Mouse (Mus musculus) adrenal gland, postnatal 25 days (tissue): ENCODE measurements around the gene Sh3d19. TPM values are rescaled to one million over a fixed set of nuclear protein-coding genes. Genes with fewer than 3 reads are reported as not detected.
A peak's percentile ranks its signal among the peaks of the same experiment; 100 is the strongest.

Source experiments
- DNase-seq: peaks from one replicate; pipeline ENCODE4 v3.0.0; 2021; ENCODE audit warnings: mixed read lengths
- total RNA-seq: library from RNA; stranded (reverse); gene quantifications from 2 replicates; pipeline ENCODE4 v1.2.3, GENCODE M21; 2021

Sh3d19 gene
- total RNA-seq, 1 experiment from 2014 or later = 19.9 TPM

DNA sequence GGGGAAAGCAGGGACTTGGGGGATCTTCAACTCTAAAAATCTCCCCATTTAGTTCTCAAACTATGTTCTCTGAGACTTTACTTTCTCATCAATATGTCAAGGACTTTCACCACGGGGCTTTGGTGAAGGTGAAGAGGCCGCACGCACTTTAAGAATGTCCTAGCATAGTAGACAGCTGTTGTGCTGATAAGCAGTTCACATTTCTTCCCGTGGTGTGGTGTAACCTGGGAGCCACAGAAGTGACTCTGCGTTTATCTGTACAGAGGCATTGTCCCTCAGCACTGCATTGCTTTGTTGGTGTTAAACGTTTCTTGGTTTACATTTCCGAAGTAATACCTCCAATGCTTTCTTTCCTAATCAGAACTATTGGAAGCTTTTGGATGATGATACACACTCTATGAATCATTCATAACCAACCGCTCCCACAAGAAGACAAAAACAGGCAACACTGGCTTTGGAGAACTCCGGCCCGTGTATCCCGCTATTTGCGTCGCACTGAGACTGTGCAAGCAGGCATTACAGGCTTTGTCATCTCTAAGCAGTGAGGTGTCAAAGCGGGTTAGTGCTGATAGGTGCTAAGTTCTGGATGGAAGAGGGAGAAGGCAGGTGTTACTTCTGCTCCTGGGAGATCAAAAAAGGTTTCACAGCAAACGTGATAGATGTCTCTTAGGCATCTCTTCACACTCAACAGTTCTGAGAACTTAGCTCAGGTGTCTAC lies 57.9 kb downstream of the Sh3d19 start:
- DNase-seq = no peak

- no peak for DNase-seq
Observed at GRCm38 (mm10) chr3:86030566-86030965, 59.7 kb downstream of the Sh3d19 start.

GRCm38 (mm10) chr3:86033455-86034090 lies 62.7 kb downstream of the Sh3d19 start:
- no peak for DNase-seq

GRCm38 (mm10) chr3:86037926-86038484 lies 67.1 kb downstream of the Sh3d19 start:
- DNase-seq = no peak

- no peak for DNase-seq
Observed at GRCm38 (mm10) chr3:86038648-86039047, 67.7 kb downstream of the Sh3d19 start.

DNA sequence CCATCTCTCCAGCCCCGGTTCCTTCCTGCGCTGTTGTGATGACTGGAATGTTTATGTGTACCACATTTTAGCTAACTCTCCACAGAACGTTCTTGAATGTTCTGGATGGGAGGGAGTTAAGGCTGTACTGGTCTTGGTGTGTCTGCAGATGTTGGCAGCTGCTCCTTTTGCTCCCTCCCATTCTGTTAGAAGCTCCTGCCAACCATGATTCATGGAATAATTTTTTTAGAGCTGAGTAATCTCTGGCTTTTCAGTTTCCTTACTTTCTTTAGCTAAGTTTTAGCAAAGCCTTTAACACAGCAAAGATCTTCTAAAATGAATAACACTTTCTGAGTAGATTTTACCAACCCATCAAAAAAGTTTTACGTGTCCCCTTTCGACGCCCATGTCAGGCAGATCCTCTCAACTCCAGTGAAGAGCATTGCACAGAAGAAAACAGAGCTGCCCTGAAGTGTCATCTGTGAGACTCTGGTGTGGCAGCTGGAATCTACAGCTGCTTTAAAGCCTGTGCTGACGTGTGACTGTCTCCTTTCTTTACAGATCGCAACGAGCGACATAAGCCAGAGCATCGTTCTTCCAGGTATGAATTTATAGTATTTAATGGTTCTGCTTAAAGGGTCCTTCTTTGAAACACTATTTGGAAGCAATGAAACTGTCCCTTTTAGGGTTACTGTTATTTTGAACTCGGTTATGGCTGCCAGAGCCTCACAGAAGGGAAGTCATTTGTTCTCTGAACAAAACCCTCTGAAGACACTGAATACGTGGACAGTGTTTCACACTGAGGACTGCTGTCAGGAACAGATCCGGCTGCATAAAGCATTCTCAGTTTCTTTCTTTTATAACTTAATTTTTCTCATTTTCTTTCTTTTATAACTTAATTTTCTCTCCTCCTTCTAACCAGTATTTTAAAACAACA lies 69.6 kb downstream of the Sh3d19 start:
- no peak for DNase-seq

GRCm38 (mm10) chr3:86047686-86048408 lies 76.9 kb downstream of the Sh3d19 start:
- DNase-seq = no peak

GRCm38 (mm10) chr3:86049041-86049440 lies 78.1 kb downstream of the Sh3d19 start:
- DNase-seq = no peak

GRCm38 (mm10) chr3:86056678-86057077 lies 85.8 kb downstream of the Sh3d19 start:
- DNase-seq = peak; percentile 71

DNA sequence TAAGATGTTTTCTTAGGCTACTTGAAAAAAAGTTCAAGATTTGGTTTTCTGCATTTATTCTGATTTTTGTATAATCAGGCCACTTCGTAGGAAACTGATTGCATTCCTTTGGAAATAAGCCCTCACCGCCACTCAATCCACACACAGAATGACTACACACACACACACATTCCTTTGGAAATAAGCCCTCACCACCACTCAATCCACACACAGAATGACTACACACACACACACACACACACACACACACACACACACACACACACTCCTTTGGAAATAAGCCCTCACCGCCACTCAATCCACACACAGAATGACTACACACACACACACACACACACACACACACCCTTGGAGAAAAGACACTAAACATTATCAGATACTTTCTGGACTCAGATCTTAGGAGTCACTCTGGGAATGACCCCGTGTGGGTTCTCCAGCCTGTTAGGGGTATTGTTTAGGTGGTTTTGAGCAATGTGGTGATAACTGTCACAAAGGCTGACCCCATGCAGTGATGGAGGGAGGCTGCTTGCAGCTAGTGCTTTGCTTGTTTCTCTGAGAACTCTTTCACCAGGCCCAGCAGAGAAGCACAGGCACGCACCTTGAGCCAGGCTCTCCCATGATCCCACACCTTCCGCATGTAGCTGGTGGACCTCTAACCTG lies 86.7 kb downstream of the Sh3d19 start:
- no peak for DNase-seq

- no peak for DNase-seq
Observed at GRCm38 (mm10) chr3:86069646-86070250, 98.8 kb downstream of the Sh3d19 start.

DNA sequence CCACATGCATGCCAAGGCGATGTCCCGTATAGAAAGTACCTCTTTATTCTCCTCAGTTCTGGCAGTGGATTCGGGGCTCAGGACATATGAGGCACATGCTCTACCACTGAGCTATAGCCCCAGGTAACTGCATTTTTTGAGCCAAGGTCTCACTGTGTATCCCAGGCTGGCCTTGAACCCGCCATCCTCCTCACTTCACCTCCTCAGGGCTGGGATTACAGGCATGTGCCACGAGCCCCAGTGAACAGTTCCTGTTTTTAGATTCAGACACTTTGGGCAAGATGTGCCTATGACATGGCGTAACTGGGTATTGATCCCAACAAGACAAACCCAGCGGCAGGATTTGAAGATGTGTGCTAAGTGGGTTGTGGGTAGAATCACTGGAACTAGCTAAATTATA lies 99.9 kb downstream of the Sh3d19 start:
- DNase-seq = no peak

DNA sequence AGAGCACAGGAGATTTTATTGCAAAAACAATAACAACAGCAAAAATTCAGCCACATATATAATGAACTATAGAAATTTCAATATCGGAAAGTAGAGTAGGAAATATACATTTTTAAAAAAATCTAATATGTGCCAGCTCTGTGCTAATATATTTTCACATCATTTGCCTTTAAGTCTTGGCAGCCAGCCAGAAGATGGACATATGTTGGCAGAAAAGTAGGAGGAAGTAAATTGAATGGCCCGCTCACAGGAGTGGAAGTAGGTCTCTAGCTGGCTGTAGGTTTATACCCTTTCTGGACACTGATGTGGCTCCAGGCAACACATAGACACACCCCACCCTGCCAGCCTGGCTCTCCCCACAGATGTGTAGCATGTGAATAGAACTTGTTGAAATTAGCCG lies 101.2 kb downstream of the Sh3d19 start:
- DNase-seq = no peak

DNA sequence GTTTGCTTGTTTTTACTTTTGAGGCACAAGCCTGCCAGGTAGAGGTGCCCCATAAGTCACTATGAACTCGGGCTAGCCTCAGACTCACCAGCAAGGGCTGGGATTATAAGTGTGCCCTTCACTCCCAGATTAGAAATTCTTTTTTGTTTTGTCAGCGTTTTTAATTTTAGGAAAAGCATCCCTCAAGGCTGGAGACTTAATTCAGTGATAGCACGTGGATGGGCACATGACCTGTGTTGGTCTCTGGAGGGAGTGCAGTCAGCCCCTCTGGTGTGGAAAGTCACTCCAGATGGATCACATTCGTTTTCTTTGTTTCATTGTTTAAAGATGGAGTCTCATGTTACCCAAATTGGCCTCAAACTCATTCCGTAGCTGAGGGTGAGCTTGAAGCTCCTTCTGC lies 102.0 kb downstream of the Sh3d19 start:
- no peak for DNase-seq

DNA sequence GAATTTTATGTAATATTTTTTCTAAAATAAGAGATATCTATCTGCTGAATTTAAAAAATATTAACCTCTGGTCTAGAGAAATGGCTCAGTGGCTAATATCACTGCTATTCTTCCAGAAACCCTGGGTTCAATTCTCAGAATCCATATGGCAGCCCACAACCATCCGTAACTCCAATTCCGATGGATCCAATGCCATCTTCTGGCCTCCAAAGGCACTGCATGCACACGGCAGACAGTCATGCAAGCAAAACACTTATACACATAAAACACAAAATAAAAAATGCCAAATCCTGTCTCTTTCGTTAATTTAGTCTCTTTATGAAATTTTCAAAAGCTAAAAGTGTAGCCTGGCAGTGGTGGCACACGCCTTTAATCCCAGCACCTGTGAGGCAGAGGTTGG lies 104.7 kb downstream of the Sh3d19 start:
- no peak for DNase-seq

DNA sequence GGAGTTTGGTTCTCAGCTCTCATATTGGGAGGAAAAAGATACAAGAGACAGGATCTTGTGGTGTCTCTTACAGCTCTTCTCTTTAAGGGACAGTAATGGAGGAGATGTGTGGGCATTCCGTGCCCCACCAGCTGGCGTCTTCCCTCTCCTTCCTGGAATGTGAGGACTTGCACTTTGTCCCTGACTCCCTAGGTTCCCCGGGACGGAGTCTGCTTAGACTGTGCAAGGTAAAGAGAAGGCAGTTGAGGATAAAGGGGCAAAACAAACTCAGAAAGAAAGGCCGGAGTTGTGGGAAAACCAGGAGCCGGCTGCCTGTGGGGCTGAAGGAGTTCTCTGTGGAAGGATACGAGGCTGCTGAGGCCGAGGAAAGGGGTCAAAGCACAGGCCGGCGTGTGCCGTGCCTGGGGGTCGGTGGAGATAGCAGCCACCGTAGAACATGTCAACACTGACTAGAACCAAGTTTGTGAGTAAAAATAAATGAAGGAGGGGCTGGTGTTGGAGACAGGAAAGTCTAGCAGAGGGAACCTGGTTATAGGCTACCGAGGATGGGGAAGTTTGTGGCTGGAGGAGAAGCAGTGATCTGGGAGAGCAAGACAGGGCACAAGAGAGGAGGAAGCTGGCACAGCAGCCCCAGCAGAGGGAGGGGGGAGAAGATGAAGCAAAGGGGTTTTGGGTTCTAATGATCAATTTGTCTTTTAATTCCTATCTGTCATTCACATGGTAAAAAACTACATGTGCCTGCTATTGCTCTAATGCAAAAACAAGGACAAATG lies 105.8 kb downstream of the Sh3d19 start:
- DNase-seq = no peak

DNA sequence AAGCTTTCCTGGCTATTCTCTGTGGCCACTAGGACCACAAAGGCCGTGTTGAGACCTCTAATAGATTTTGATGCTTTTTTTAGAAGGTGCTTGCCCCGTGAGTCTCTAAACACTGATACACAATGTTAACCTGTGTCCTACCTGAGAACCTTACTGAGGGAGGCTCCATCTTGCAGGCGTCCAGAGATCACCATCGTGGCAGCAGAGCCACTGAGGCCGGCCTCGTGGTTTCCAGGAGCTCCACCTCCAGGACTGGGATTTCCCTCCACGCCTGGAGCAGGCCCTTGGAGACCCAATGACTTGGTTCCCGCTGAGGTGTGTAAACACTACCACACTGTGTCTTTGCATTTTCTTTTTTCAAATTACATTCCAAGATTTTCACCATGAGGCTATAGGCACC lies 112.1 kb downstream of the Sh3d19 start:
- no peak for DNase-seq

DNA sequence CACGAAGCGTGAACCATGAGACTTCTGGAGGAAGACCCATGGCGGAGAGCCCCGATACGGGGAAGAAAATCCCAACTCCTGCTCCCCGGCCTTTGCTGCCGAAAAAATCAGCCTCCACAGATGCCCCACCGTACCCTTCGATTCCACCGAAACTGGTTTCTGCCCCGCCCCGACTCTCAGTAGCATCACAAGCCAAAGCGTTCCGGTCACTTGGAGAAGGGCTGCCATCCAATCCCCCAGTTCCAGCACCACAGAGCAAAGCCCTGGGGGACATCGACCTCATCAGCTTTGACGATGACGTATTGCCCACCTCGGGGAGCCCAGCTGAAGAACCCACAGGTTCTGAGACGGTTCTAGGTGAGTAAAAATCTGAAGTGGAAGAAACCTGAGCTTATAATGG lies 114.1 kb downstream of the Sh3d19 start:
- no peak for DNase-seq

GRCm38 (mm10) chr3:86087872-86088271 lies 117.0 kb downstream of the Sh3d19 start:
- DNase-seq = no peak

DNA sequence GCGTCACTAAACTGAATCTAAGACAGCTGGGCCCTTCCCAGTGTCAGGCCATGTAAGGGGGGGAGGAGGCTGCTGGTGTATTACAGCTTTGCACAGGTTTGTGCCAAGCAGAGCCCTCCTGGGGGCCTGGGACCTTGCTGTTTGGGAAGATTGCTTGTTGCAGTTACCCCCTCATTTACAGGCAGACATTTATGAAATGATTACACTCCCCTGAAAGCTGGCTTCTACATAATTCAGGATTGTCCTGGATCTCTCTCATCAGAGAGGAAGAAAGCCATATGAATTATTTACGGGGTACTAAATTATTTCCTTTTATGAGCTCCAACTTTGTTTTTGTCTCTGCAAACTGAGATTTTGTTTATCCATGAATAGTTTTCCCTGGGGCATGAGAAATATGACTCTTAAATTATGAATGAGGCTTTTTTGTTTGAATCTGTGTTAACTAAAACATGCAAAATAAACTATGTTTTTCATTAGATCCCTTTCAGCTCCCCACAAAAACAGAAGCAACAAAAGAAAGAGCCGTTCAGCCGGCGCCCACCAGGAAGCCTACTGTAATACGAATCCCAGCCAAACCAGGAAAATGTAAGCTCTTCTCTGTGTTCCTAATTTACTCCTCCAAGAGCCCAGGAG lies 122.4 kb downstream of the Sh3d19 start:
- DNase-seq = no peak
